In genomic region chr2:18038895-18039371, GRCm38 (mm10) we compare ENCODE assay signal across 9 mouse cellular contexts. TPM values are rescaled to one million over a fixed set of nuclear protein-coding genes. Genes with fewer than 3 reads are reported as not detected.
DNase-seq lines count a peak whose midpoint lies in the region; ATAC-seq and TF ChIP-seq lines count a peak whose summit lies in the region.
"Had no signal": no experiment of that assay in that cellular context is flagged by ENCODE, and none has a peak within 500 bp of the region (broad histone marks: within the 10 kb centered on the region; RNA-seq: fewer than 3 reads in every experiment).

No protein-coding gene starts in this region.

- H3K4me3 ChIP-seq in heart, embryonic 13.5 days = peak overlapping the region; percentile 42; the same call in 1 of the 2 replicates
- no peak overlapping the region for H3K4me3 ChIP-seq in heart, adult 2 months
- peak overlapping the region; percentile 93 for H3K4me3 ChIP-seq in hindbrain, embryonic 11.5 days (ENCODE audit: low read depth, low read length)
- peak overlapping the region; percentile 31; the same call in 1 of the 2 replicates for H3K4me3 ChIP-seq in midbrain, embryonic 15.5 days

- peak overlapping the region; percentile 93 for H3K4me2 ChIP-seq in heart, embryonic 13.5 days
- peak overlapping the region; percentile 82 for H3K4me2 ChIP-seq in hindbrain, embryonic 11.5 days (replicated peaks; ENCODE audit: low read depth, low read length)
- H3K4me2 ChIP-seq in midbrain, embryonic 15.5 days = peak overlapping the region; percentile 63

- no peak for DNase-seq in heart, adult 2 months
- DNase-seq in embryo, embryonic 9.5 days (ENCODE audit: extremely low spot score) = peak; percentile 63
- DNase-seq in hindbrain, embryonic 11.5 days (ENCODE audit: low spot score) = peak; percentile 60
- DNase-seq in right cerebral cortex, adult 18-20 months = no peak
- DNase-seq in left cerebral cortex, adult 8-10 months (ENCODE audit: low spot score in 2 of 2) = no peak
- no peak for DNase-seq in urinary bladder, postnatal 36 days (ENCODE audit: low spot score in 2 of 2)

- WGBS in heart, embryonic 13.5 days = 54% methylated on average over 10 of the region's 10 CpGs
- 85% methylated on average over 10 of the region's 10 CpGs for WGBS in heart, adult 2 months
- WGBS in hindbrain, embryonic 11.5 days = 15% methylated on average over 10 of the region's 10 CpGs
- 22% methylated on average over 10 of the region's 10 CpGs for WGBS in midbrain, embryonic 15.5 days

- H3K27me3 ChIP-seq in heart, embryonic 13.5 days (replicated peaks) = no peaks in the 10 kb centered on the region
- no peaks in the 10 kb centered on the region for H3K27me3 ChIP-seq in heart, adult 2 months (ENCODE audit: control insufficient read depth, insufficient read depth, low read length)
- no peaks in the 10 kb centered on the region for H3K27me3 ChIP-seq in hindbrain, embryonic 11.5 days (ENCODE audit: control insufficient read depth, insufficient read depth, low read length)
- H3K27me3 ChIP-seq in midbrain, embryonic 15.5 days (replicated peaks) = no peaks in the 10 kb centered on the region

- H3K9ac ChIP-seq in heart, embryonic 13.5 days = peak overlapping the region; percentile 87
- H3K9ac ChIP-seq in heart, adult 2 months (ENCODE audit: low read depth, low read length) = no peak overlapping the region
- H3K9ac ChIP-seq in hindbrain, embryonic 11.5 days (ENCODE audit: low read depth, low read length) = peak overlapping the region; percentile 75
- H3K9ac ChIP-seq in midbrain, embryonic 15.5 days = peak overlapping the region; percentile 56; the same call in 1 of the 2 replicates

- TF ChIP-seq POLR2A in heart, adult 2 months (IDR thresholded peaks at IDR 0.05; ENCODE audit: insufficient read depth, low read depth, low read length) = no peak

- no peak for TF ChIP-seq CTCF in heart, adult 2 months (IDR thresholded peaks at IDR 0.05)

- H3K36me3 ChIP-seq in heart, embryonic 13.5 days = no peaks in the 10 kb centered on the region
- no peaks in the 10 kb centered on the region for H3K36me3 ChIP-seq in heart, adult 2 months (ENCODE audit: control insufficient read depth, insufficient read depth, low read length)
- H3K36me3 ChIP-seq in hindbrain, embryonic 11.5 days (ENCODE audit: control insufficient read depth, insufficient read depth, low read length) = no peaks in the 10 kb centered on the region
- H3K36me3 ChIP-seq in midbrain, embryonic 15.5 days (replicated peaks) = no peaks in the 10 kb centered on the region

- intact Hi-C loops in heart, adult 2 months (cut with DNase I) = no loop called here

- H3K27ac ChIP-seq in heart, embryonic 13.5 days (replicated peaks) = peak overlapping the region; percentile 63
- H3K27ac ChIP-seq in heart, adult 2 months = no peak overlapping the region
- H3K27ac ChIP-seq in hindbrain, embryonic 11.5 days (ENCODE audit: low read depth, low read length) = peak overlapping the region; percentile 95
- H3K27ac ChIP-seq in midbrain, embryonic 15.5 days = peak overlapping the region; percentile 83

- ATAC-seq in heart, embryonic 13.5 days (ENCODE audit: extremely low read depth, insufficient number of reproducible peaks, low FRiP score, low TSS enrichment) = no peak
- ATAC-seq in hindbrain, embryonic 11.5 days (ENCODE audit: low FRiP score) = no peak
- ATAC-seq in midbrain, embryonic 15.5 days (replicated peaks) = peak; percentile 32; the same call in 1 of the 2 replicates

- H3K79me2 ChIP-seq in heart, adult 2 months (replicated peaks; ENCODE audit: control insufficient read depth, insufficient read depth, low read length) = no peaks in the 10 kb centered on the region

- no peak for TF ChIP-seq EP300 in heart, adult 2 months (IDR thresholded peaks at IDR 0.05; ENCODE audit: insufficient read depth, low read depth, low read length)

- peaks cover 67% of the 10 kb centered on the region for H3K4me1 ChIP-seq in heart, embryonic 13.5 days
- no peaks in the 10 kb centered on the region for H3K4me1 ChIP-seq in heart, adult 2 months (ENCODE audit: control insufficient read depth, insufficient read depth, low read length)
- H3K4me1 ChIP-seq in hindbrain, embryonic 11.5 days (replicated peaks; ENCODE audit: control insufficient read depth, insufficient read depth, low read length) = peaks cover 13% of the 10 kb centered on the region
- H3K4me1 ChIP-seq in midbrain, embryonic 15.5 days = peaks cover 53% of the 10 kb centered on the region

- no peaks in the 10 kb centered on the region for H3K9me3 ChIP-seq in heart, embryonic 13.5 days
- H3K9me3 ChIP-seq in hindbrain, embryonic 11.5 days (ENCODE audit: control insufficient read depth, low read length) = no peaks in the 10 kb centered on the region
- H3K9me3 ChIP-seq in midbrain, embryonic 15.5 days = no peaks in the 10 kb centered on the region

RNA-seq across cellular contexts. Expression of gene A930004D18Rik, which starts 1.4 kb away (rescaled TPM):
- 11.3 and 12.0 TPM in 2 replicates for polyA plus RNA-seq in heart, embryonic 13.5 days (2015; fragmentation: Nextera tagmentation; extraction: Ambion mirVana)
- total RNA-seq in heart, adult 2 months (2021) = 1 to 10 TPM; 3.4 to 4.5 TPM
- 2.2 and 3.9 TPM in 2 replicates for polyA plus RNA-seq in heart, adult 2 months (2012; rRNA removed)
- polyA plus RNA-seq in hindbrain, embryonic 11.5 days (2014; fragmentation: Nextera tagmentation; extraction: Ambion mirVana) = 8.5 and 10.7 TPM in 2 replicates
- 8.1 and 11.8 TPM in 2 replicates for polyA plus RNA-seq in midbrain, embryonic 15.5 days (2015; fragmentation: Nextera tagmentation; extraction: Ambion mirVana)
- 1 to 10 TPM; 1.8 to 3.5 (median 2.2) TPM for total RNA-seq in left cerebral cortex, adult 8-10 months (2022)

RNA-seq across cellular contexts. Expression of gene Skida1, which starts 9.9 kb away (rescaled TPM):
- polyA plus RNA-seq in heart, embryonic 13.5 days (2015; fragmentation: Nextera tagmentation; extraction: Ambion mirVana) = 5.5 and 6.6 TPM in 2 replicates
- total RNA-seq in heart, adult 2 months (2021) = 1 to 10 TPM; 1.7 to 4.5 TPM
- polyA plus RNA-seq in heart, adult 2 months (2012; rRNA removed) = 2.0 and 3.7 TPM in 2 replicates
- 19.6 and 20.1 TPM in 2 replicates for polyA plus RNA-seq in hindbrain, embryonic 11.5 days (2014; fragmentation: Nextera tagmentation; extraction: Ambion mirVana)
- 8.1 and 9.0 TPM in 2 replicates for polyA plus RNA-seq in midbrain, embryonic 15.5 days (2015; fragmentation: Nextera tagmentation; extraction: Ambion mirVana)
- 10 to 100 TPM in 1 of 4 experiments, 1 to 10 TPM in 3; 7.9 to 10.6 (median 8.5) TPM for total RNA-seq in left cerebral cortex, adult 8-10 months (2022)

RNA-seq across cellular contexts. Expression of gene Mllt10, which starts 16.1 kb away (rescaled TPM):
- 32.5 and 42.5 TPM in 2 replicates for polyA plus RNA-seq in heart, embryonic 13.5 days (2015; fragmentation: Nextera tagmentation; extraction: Ambion mirVana)
- total RNA-seq in heart, adult 2 months (2021) = 10 to 100 TPM; 32.5 to 32.8 TPM
- 20.6 and 23.3 TPM in 2 replicates for polyA plus RNA-seq in heart, adult 2 months (2012; rRNA removed)
- polyA plus RNA-seq in hindbrain, embryonic 11.5 days (2014; fragmentation: Nextera tagmentation; extraction: Ambion mirVana) = 48.0 and 62.2 TPM in 2 replicates
- polyA plus RNA-seq in midbrain, embryonic 15.5 days (2015; fragmentation: Nextera tagmentation; extraction: Ambion mirVana) = 49.9 and 53.1 TPM in 2 replicates
- 10 to 100 TPM; 53.3 to 62.7 (median 56.5) TPM for total RNA-seq in left cerebral cortex, adult 8-10 months (2022)

RNA-seq across cellular contexts. Expression of gene H2al2a, which starts 42.2 kb away (rescaled TPM):
- polyA plus RNA-seq in heart, embryonic 13.5 days (2015; fragmentation: Nextera tagmentation; extraction: Ambion mirVana) = not detected in 2 replicates
- total RNA-seq in heart, adult 2 months (2021) = not detected
- 0.51 TPM in 1 of 2 replicates, not detected in the other for polyA plus RNA-seq in heart, adult 2 months (2012; rRNA removed)
- polyA plus RNA-seq in hindbrain, embryonic 11.5 days (2014; fragmentation: Nextera tagmentation; extraction: Ambion mirVana) = not detected in 2 replicates
- polyA plus RNA-seq in midbrain, embryonic 15.5 days (2015; fragmentation: Nextera tagmentation; extraction: Ambion mirVana) = not detected in 2 replicates
- total RNA-seq in left cerebral cortex, adult 8-10 months (2022) = not detected
- total RNA-seq: gastrocnemius, postnatal 4 days had no signal

Comparison
In these comparisons a context has a peak if more than half of its experiments do, and no peak if none do; other contexts are left out.
1. DNase-seq: peak in embryo, embryonic 9.5 days (single experiment) and hindbrain, embryonic 11.5 days (single experiment); none in heart, adult 2 months (0 of 2), right cerebral cortex, adult 18-20 months (single experiment), left cerebral cortex, adult 8-10 months (0 of 2) and urinary bladder, postnatal 36 days (0 of 2).
2. Peak in every context shown above with its lines, with median percentiles within 50 percentile points of each other: H3K4me2 ChIP-seq.